Mouse (Mus musculus) lung, postnatal 25 days (tissue): ENCODE measurements around the gene Clock.

Experiments
- DNase-seq: peaks from one replicate; pipeline ENCODE4 v3.0.0; 2022; ENCODE audit warnings: low spot score

Clock gene

GRCm38 (mm10) chr5:76274977-76275376 lies 29.6 kb downstream of the Clock start:
- no peak for DNase-seq

- DNase-seq, result no peak
These were observed 53.6 kb downstream of the Clock start for GRCm38 (mm10) chr5:76250948-76251347.

- DNase-seq, result no peak
These were observed 58.1 kb downstream of the Clock start for GRCm38 (mm10) chr5:76246539-76246938.

- DNase-seq, result no peak
These were observed 59.2 kb downstream of the Clock start for GRCm38 (mm10) chr5:76245419-76245818.

GRCm38 (mm10) chr5:76244430-76244829 lies 60.2 kb downstream of the Clock start:
- no peak for DNase-seq

- no peak for DNase-seq
These were observed 60.7 kb downstream of the Clock start for GRCm38 (mm10) chr5:76243929-76244328.

DNA sequence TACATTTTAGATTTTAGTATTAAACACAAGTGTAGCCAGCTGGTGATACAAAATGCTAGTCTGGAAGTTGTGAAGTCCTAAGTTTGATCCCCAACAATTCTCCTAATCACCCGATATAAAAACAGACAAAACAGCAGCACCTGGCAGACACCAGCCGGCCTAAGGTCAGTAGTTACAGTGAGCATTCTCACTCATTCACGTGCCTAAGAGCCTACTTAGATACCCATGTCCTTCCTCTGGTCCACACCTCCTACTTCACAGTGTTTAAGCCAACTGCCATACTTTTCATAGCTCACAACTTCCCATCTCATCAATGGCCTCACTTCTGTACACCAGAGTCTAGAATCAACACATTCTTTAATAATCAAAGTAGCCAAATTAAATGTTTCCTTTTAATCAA lies 61.3 kb downstream of the Clock start:
- DNase-seq, result no peak

- DNase-seq, result no peak
These were observed 73.3 kb downstream of the Clock start for GRCm38 (mm10) chr5:76231171-76231855.

GRCm38 (mm10) chr5:76216691-76217090 lies 87.9 kb downstream of the Clock start:
- no peak for DNase-seq

DNA sequence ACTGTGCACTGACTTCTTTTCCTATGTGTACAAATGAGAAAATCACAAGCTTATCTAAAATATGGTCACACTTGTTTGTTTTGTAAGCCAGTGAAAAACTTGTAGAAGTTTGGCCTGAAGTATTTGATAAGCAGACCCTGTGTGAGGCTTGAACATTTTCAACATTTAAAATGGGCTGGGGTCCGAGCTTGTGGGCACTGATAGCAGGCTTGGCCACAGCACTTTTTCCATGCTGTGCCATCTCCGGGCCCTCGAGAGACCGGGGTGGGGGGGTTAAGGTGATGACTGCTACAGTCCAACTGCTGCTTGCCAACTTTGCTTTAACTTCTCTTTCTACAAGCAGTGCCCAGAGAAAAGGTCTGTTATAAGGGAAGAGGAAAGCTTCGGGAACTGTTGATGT lies 96.5 kb downstream of the Clock start:
- no peak for DNase-seq

DNA sequence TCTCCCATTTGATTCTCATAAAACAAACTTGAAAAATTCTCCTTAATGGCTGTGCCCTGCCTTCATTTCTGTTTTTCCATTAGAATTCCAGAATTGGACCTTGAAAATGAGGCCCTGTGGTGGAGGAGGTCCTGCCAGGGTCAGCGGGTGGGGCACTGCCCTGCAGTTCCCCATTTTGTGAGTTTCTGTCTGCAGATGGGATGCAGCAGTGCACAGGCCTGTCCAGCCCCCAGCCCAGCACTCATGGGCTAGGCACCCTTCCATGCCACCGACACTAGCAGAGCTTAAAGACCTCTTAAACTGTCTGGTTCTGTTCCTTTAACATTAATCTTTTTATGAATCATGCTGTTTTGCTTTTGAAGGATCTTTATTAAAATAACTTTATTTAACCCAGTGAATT lies 98.7 kb downstream of the Clock start:
- DNase-seq, result no peak

DNA sequence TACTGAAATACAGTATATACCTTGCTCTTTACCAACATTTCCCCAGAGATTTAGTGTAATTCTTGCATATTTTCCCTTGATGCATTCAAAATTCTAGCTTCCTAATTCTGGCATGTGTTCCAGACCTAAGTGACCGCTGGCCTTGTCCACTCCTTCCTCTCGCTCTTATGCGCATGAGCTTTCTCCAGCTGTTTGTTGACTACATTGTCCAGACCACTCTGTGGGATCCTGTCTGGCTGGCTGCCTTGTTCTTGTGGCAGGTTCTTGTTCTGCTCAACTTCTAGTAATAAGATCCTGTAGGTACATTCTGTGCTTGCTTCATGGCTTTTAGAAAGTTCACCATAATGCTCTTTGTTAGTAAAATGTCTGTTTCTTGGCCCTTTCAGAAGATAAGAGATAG lies 101.4 kb downstream of the Clock start:
- DNase-seq, result no peak

GRCm38 (mm10) chr5:76199346-76199745 lies 105.2 kb downstream of the Clock start:
- DNase-seq, result no peak

- DNase-seq, result peak; percentile 58
These were observed 110.1 kb downstream of the Clock start for GRCm38 (mm10) chr5:76194377-76194945.

- DNase-seq, result no peak
These were observed 111.5 kb downstream of the Clock start for GRCm38 (mm10) chr5:76193075-76193474.

- DNase-seq, result no peak
These were observed 114.0 kb downstream of the Clock start for GRCm38 (mm10) chr5:76190609-76191008.

GRCm38 (mm10) chr5:76187885-76188284 lies 116.7 kb downstream of the Clock start:
- DNase-seq, result no peak

- peak; percentile 75 for DNase-seq
These were observed 120.1 kb downstream of the Clock start for GRCm38 (mm10) chr5:76184286-76185080.

DNA sequence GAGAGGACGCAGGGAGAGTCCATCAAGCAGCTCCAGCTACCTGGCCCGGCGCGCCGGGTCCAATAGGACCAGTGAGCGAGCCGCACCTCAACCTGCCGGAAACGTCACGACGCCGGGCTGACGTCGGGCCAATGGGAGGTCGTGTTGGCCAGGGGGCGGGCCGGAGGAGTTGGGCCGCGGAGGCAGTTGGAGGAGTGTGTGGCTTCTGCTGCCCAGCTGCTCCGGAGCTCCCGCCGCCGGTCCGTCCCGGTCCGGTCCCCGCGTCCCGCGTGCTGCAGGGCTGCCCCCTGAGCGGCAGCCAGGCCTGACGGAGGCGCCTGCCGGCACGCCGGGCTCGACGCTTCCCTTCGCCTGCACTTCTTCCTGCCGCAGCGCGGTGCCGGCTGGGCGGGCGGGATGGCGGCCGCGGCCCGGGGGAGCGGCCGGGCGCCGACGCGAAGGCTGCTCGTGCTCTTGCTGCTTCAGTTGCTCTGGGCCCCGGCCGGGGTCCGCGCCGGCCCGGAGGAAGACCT lies 120.8 kb downstream of the Clock start, which contains the start of gene Tmem165:
TSS of gene Tmem165 (plus strand) at position 131 of the 512 bp plus-strand sequence.
- peak; percentile 95 for DNase-seq

GRCm38 (mm10) chr5:76183043-76183749 lies 121.4 kb downstream of the Clock start:
- no peak for DNase-seq

DNA sequence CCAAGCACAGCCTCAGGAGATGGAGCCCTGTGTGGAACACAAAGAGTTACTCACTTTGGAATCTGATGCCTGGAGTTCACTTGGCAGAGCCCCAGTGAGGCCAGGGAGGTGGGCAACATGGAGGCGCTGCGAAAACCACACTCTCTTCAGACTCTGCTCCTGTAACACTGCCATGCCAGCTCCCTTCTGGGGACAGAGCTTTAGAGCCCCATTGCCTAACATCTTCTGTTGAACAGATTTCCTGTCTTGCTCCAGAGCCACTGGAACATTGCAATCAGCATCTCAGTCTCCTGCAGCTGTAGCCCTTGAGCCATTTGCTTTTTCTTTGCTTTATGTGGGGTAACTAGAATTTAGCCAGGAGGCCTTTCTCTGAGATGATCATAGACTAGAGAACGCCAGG lies 122.3 kb downstream of the Clock start:
- no peak for DNase-seq

- no peak for DNase-seq
These were observed 124.8 kb downstream of the Clock start for GRCm38 (mm10) chr5:76179791-76180190.
